Mouse (Mus musculus) liver, embryonic 11.5 days (tissue): ENCODE measurements around the gene Crebbp. TPM values are rescaled to one million over a fixed set of nuclear protein-coding genes. Genes with fewer than 3 reads are reported as not detected.
"Not testable (repeated sequence)": the region's sequence is repeated elsewhere in the genome, so short reads cannot be mapped to it uniquely, and the experiment has no call there.

Experiments
- ATAC-seq: fragments of 200-750 bp; cut with Nextera tagmentation; replicated peaks from 2 replicates; pipeline ENCODE4 v1.8.0; 2017; ENCODE audit warnings: moderate number of reproducible peaks, mild to moderate bottlenecking, moderate TSS enrichment, moderate library complexity; ENCODE audit not compliant: low FRiP score
- DNase-seq: peaks from one replicate; pipeline ENCODE4 v3.0.0-alpha.2; 2017; ENCODE audit warnings: low spot score
- H3K27ac ChIP-seq: fragments of 300-500 bp; sonication (generic); 2 replicates; pipeline ENCODE4 v1.5.1; 2014; ENCODE audit warnings: mild to moderate bottlenecking, low read depth, low read length, control low read depth
- H3K27me3 ChIP-seq: fragments of 300-500 bp; sonication (generic); replicated peaks from 2 replicates; pipeline ENCODE4 v1.6.1; 2014; ENCODE audit warnings: low read length, mixed read lengths; ENCODE audit not compliant: control insufficient read depth, insufficient read depth
- H3K36me3 ChIP-seq: fragments of 300-500 bp; sonication (generic); 2 replicates; pipeline ENCODE4 v1.6.1; 2014; ENCODE audit warnings: mild to moderate bottlenecking, low read length, moderate library complexity, mixed read lengths; ENCODE audit not compliant: control insufficient read depth, insufficient read depth
- H3K4me1 ChIP-seq: fragments of 300-500 bp; sonication (generic); replicated peaks from 2 replicates; pipeline ENCODE4 v1.6.1; 2014; ENCODE audit warnings: low read length, mixed read lengths; ENCODE audit not compliant: control insufficient read depth, insufficient read depth
- H3K4me2 ChIP-seq: fragments of 300-500 bp; sonication (generic); 2 replicates; pipeline ENCODE4 v1.6.1; 2014; ENCODE audit warnings: mild to moderate bottlenecking, control low read depth, moderate library complexity
- H3K4me3 ChIP-seq: fragments of 300-500 bp; sonication (generic); 2 replicates; pipeline ENCODE4 v1.5.1; 2014; ENCODE audit warnings: low read depth, low read length, control low read depth
- H3K9ac ChIP-seq: fragments of 300-500 bp; sonication (generic); 2 replicates; pipeline ENCODE4 v1.6.1; 2014; ENCODE audit warnings: low read depth, low read length, control low read depth
- H3K9me3 ChIP-seq: fragments of 300-500 bp; sonication (generic); 2 replicates; pipeline ENCODE4 v1.6.1; 2016; ENCODE audit warnings: low read length, inconsistent platforms, mixed read lengths; ENCODE audit not compliant: control insufficient read depth
- WGBS: fragments of 180-500 bp; shearing (Covaris S2); extraction: QIAGEN DNeasy Blood & Tissue Kit; methylation state at CpG from one replicate; pipeline ENCODE4 v1.1.7; 2014; 5-methylcytosine and 5-hydroxymethylcytosine counted together
- polyA plus RNA-seq: library from polyadenylated mRNA; unstranded; fragments of >200 nt; fragmentation: Nextera tagmentation; extraction: Ambion mirVana; gene quantifications from 2 replicates; pipeline ENCODE4 v1.2.1, GENCODE M21; 2014

The Crebbp gene
- polyA plus RNA-seq: 16.5 and 20.0 TPM in 2 replicates

DNA sequence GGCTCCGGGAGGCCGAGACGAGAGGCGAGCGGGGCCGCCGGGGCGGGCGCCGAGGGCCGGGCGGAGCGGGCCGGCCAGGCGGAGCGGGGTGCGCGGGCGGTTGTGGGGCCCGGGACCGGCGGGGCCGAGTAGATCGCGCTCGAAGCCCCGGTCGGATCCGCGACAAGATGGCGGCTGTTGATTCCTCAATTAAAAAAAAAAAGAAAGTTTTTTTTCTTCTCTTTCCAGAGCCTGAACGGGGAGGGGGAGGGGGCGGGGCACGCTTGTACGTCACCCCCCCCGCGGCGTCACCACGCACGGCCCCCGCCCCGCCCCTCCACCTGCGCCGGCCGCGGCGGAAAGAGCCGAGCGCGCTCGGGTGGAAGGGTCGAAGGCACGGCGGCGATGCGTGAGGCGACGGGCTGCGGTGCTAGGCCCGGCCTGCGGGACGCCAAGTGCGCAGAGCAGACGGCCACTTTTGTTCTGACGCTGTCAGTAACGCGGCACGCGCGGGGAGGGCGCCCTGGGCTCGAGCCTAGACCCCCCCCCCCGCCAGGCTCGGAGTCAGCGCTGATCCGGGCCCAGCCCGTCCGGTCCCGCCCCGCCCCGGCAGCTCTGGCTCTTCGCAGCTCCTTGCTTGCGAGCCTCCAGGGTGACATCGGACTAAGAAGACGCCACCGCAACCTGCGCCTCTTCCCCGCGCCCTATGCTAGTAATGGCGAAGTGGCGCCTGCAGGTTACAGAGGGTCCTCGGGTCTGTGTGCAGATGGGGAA is at the start of gene Crebbp:
Crebbp (minus strand) TSS at position 199 of the 753 bp plus-strand sequence.
- no peaks in the 10 kb centered on the region for H3K36me3 ChIP-seq
- under 1% methylated on average over 71 of the region's 92 CpGs for WGBS
- H3K4me3 ChIP-seq: peak within 1 kb of the TSS; percentile 73
- DNase-seq (peak; percentile 90), ATAC-seq (peak; percentile 90)
- H3K4me1 ChIP-seq: 0 out of 2 replicates have a peak, but pooled peaks cover 8% of the 10 kb centered on the region
- H3K4me2 ChIP-seq: peak within 1 kb of the TSS; percentile 90
- no peaks in the 10 kb centered on the region for H3K27me3 ChIP-seq
- no peaks in the 10 kb centered on the region for H3K9me3 ChIP-seq
- H3K9ac ChIP-seq: peak within 1 kb of the TSS; percentile 94
- H3K27ac ChIP-seq: peak within 1 kb of the TSS; percentile 91

- H3K9ac ChIP-seq: no peak overlapping the region
- ATAC-seq (no peak), DNase-seq (no peak)
- 0 out of 2 replicates have a peak, but pooled peaks cover 3% of the 10 kb centered on the region for H3K4me1 ChIP-seq
- H3K36me3 ChIP-seq: no peaks in the 10 kb centered on the region
- 74% methylated on average over 3 of the region's 3 CpGs for WGBS
- no peaks in the 10 kb centered on the region for H3K9me3 ChIP-seq
- no peaks in the 10 kb centered on the region for H3K27me3 ChIP-seq
- H3K4me3 ChIP-seq: no peak overlapping the region
- H3K27ac ChIP-seq: no peak overlapping the region
- H3K4me2 ChIP-seq: no peak overlapping the region
Measured at GRCm38 (mm10) chr16:4263486-4263885, 49.7 kb upstream of the Crebbp start.

DNA sequence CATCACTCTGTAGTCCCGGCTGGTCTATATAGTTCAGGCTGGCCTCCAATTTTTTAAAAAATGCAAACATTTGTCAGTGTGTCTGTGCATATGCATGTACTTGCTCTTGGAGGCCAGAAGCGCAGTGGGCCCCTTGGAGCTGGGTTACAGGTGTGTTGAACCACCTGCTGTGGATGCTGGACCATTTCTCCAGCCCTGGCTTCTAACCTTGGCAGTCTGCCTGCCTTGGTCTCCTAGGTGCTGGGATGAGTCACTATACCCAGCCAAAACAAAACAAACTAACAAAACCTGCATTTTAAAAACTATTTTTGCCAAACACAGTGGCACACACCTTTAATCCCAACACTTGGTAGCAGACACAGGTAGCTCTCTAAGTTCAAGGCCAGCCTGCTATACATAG is 43.7 kb upstream of the Crebbp start:
- H3K27me3 ChIP-seq: no peaks in the 10 kb centered on the region
- WGBS: 80% methylated on average over 2 of the region's 2 CpGs
- H3K4me2 ChIP-seq: no peak overlapping the region
- no peak overlapping the region for H3K9ac ChIP-seq
- no peaks in the 10 kb centered on the region for H3K36me3 ChIP-seq
- H3K4me3 ChIP-seq: no peak overlapping the region
- no peaks in the 10 kb centered on the region for H3K9me3 ChIP-seq
- ATAC-seq (no peak), DNase-seq (no peak)
- H3K27ac ChIP-seq: no peak overlapping the region
- no peaks in the 10 kb centered on the region for H3K4me1 ChIP-seq

GRCm38 (mm10) chr16:4248791-4249190 is 35.0 kb upstream of the Crebbp start:
- Histone ChIP-seq H3K4me2 (no peak overlapping the region), H3K27ac (no peak overlapping the region), H3K36me3 (no peaks in the 10 kb centered on the region; the same call in 1 of the 2 replicates), H3K27me3 (no peaks in the 10 kb centered on the region), H3K9ac (no peak overlapping the region), H3K4me3 (no peak overlapping the region), H3K9me3 (no peaks in the 10 kb centered on the region), H3K4me1 (no peaks in the 10 kb centered on the region)
- DNase-seq (no peak), ATAC-seq (no peak)
- 91% methylated on average over 3 of the region's 3 CpGs for WGBS

DNA sequence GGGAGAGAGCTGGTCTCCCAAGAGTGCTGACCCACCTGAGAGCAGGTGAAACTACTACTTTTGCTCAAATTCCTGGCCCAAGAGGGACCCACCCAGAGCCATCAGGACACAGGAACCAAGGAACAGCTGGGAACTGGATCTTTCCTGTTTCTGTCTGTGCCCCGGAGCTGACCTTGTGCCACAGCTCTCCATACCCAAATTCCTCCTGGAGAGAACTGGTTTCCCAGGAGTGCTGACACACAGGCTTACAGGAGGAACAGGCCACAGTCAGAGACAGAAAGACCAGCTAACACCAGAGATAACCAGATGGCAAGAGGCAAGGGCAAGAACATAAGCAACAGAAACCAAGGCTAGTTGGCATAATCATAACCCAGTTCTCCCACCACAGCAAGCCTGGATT is 31.4 kb upstream of the Crebbp start:
- 88% methylated on average over 1 of the region's 1 CpGs for WGBS
- DNase-seq, H3K9ac ChIP-seq, H3K4me3 ChIP-seq, H3K9me3 ChIP-seq, H3K4me2 ChIP-seq, H3K27me3 ChIP-seq, H3K36me3 ChIP-seq, H3K4me1 ChIP-seq, ATAC-seq, H3K27ac ChIP-seq: not testable (repeated sequence)

DNA sequence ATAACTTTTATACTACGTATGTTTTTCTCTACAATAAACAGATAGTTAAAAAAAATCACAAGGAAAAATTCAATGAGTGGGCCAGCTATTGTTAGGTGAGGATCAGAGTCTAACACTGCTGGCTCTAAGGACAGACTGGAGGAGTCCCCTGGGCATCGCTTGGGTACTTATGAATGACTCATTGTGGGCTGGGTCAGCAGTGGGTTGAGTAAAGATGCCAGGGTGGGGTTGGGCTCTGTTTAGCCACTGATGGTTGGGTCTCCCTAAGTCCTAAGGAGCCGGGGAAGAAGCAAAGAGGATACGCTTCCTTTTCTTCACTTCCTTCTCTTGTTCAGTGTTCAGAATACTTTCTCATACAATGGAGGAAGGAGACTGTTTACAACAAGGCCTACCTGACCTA is 22.3 kb upstream of the Crebbp start:
- Histone ChIP-seq H3K27me3 (no peaks in the 10 kb centered on the region), H3K9ac (no peak overlapping the region), H3K9me3 (no peaks in the 10 kb centered on the region), H3K4me3 (no peak overlapping the region), H3K27ac (no peak overlapping the region), H3K36me3 (no peaks in the 10 kb centered on the region), H3K4me2 (no peak overlapping the region), H3K4me1 (no peaks in the 10 kb centered on the region; the same call in 1 of the 2 replicates)
- DNase-seq (no peak), ATAC-seq (no peak)
- WGBS: 78% methylated on average over 4 of the region's 4 CpGs

DNA sequence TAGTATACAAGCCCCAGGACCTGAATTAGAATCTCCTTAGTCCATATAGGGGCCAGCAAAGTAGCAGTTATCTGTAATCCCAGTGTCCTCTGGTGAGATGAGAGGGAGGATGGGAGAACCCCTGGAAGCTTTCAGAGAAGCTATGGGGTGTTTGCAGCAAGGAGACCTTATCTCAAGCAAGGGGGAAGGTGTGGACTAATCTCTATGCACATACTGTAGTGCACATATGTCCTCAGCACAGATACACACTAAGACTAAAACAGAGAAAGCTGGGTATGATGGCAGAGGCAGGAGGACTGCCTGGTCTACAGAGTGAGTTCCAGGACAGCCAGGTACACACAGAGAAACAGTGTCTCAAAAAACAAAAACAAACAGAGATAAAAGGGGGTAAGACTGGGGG is 21.8 kb upstream of the Crebbp start:
- H3K9ac ChIP-seq: no peak overlapping the region
- H3K9me3 ChIP-seq: no peaks in the 10 kb centered on the region
- no peak overlapping the region for H3K4me2 ChIP-seq
- no peak overlapping the region for H3K4me3 ChIP-seq
- H3K36me3 ChIP-seq: no peaks in the 10 kb centered on the region
- H3K27ac ChIP-seq: no peak overlapping the region
- peak; percentile 53 for ATAC-seq
- no peak for DNase-seq
- H3K4me1 ChIP-seq: no peaks in the 10 kb centered on the region; the same call in 1 of the 2 replicates
- H3K27me3 ChIP-seq: no peaks in the 10 kb centered on the region

DNA sequence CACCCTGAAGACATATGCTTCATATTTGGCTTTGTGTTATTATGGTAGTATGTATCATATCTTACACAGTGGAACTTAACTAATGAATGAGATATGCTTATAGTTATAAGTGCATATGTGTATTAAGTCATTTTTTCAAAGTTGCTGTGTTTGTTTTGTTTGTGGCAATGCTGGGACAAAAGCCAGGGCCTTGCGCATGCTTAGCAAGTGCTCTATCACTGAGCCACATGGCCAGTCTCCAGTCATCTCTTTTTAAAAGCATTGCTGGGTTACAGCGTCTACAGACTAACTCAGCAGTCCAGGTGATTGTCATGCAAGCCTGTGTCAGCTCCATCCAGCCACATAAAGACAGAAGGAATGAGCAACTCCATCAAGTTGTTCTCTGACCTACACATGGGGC is 12.0 kb upstream of the Crebbp start:
- no peaks in the 10 kb centered on the region for H3K36me3 ChIP-seq
- no peaks in the 10 kb centered on the region for H3K9me3 ChIP-seq
- no peak overlapping the region for H3K27ac ChIP-seq
- no peak overlapping the region for H3K9ac ChIP-seq
- no peaks in the 10 kb centered on the region for H3K4me1 ChIP-seq
- H3K4me3 ChIP-seq: no peak overlapping the region
- DNase-seq (no peak), ATAC-seq (no peak)
- 87% methylated on average over 2 of the region's 2 CpGs for WGBS
- H3K4me2 ChIP-seq: no peak overlapping the region
- no peaks in the 10 kb centered on the region for H3K27me3 ChIP-seq
